Mouse (Mus musculus) limb, embryonic 10.5 days (tissue): Measurements from ENCODE around the gene Ube2h. TPM values are rescaled to one million over a fixed set of nuclear protein-coding genes. Genes with fewer than 3 reads are reported as not detected.
"Not testable (repeated sequence)": the region's sequence is repeated elsewhere in the genome, so short reads cannot be mapped to it uniquely, and the experiment has no call there.

Experiments used
- DNase-seq: peaks from one replicate; pipeline ENCODE4 v3.0.0-alpha.2; 2017; ENCODE audit warnings: low spot score
- H3K27ac ChIP-seq: fragments of 300-500 bp; sonication (generic); 2 replicates; pipeline ENCODE4 v1.5.1; 2016; ENCODE audit warnings: mild to moderate bottlenecking
- H3K27me3 ChIP-seq: fragments of 300-500 bp; sonication (generic); 2 replicates; pipeline ENCODE4 v1.6.1; 2016; ENCODE audit warnings: low read depth, mild to moderate bottlenecking; ENCODE audit not compliant: poor library complexity, severe bottlenecking
- H3K36me3 ChIP-seq: fragments of 300-500 bp; sonication (generic); 2 replicates; pipeline ENCODE4 v1.6.1; 2016; ENCODE audit warnings: mild to moderate bottlenecking, moderate library complexity
- H3K4me1 ChIP-seq: fragments of 300-500 bp; sonication (generic); 2 replicates; pipeline ENCODE4 v1.6.1; 2016
- H3K4me3 ChIP-seq: fragments of 300-500 bp; sonication (generic); 2 replicates; pipeline ENCODE4 v1.5.1; 2016; ENCODE audit warnings: mild to moderate bottlenecking, moderate library complexity
- H3K9me3 ChIP-seq: fragments of 300-500 bp; sonication (generic); replicated peaks from 2 replicates; pipeline ENCODE4 v1.6.1; 2016; ENCODE audit warnings: mild to moderate bottlenecking
- WGBS: fragments of 180-500 bp; shearing (Covaris S2); methylation state at CpG from one replicate; pipeline ENCODE4 v1.1.7; 2016; 5-methylcytosine and 5-hydroxymethylcytosine counted together
- polyA plus RNA-seq: library from polyadenylated mRNA; unstranded; fragments of >200 nt; fragmentation: Nextera tagmentation; extraction: Ambion mirVana; gene quantifications from 2 replicates; pipeline ENCODE4 v1.2.1, GENCODE M21; 2016

Ube2h gene
- polyA plus RNA-seq, 1 experiment from 2014 or later, result 41.2 TPM

DNA sequence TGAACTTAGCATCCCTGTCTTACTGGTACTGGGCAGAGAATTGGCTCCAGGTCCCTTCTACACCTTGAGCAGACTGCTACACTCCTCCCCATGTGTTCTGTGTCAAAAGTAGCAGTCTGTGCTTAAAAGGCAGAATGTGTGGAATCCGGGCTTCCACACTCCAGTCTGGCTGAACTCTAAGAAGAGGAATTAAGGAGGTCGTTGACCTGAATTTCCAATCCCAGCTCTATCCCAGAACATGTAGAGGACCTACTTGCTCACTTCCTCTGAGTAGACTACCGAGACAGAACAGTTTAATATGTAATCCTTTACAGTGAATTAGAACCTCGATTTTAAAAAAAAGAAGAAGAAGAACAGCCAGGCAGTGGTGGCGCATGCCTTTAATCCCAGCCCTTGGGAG is 14.9 kb upstream of the Ube2h start:
- H3K4me1 ChIP-seq, result no peaks in the 10 kb centered on the region
- no peaks in the 10 kb centered on the region for H3K36me3 ChIP-seq
- 84% methylated on average over 5 of the region's 5 CpGs for WGBS

DNA sequence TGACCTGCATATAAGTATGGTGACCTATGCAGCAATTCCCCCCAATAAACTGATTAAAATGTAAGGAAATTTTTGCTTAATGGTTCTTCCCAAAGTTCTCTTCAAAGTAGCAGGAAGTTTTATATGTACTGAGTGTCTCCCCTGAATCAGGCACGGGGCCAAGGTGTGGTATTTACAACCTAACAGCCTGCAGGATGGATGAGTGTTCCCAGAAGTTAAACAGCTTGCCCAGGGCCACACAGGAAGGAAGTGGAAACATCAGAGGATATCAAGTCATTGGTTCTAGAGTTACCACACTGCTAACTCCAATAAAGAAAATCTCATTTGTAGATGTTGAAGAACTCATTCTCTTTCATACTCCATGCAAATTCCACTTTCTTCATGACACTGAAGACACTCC is 7.7 kb upstream of the Ube2h start:
- H3K4me1 ChIP-seq, result peaks cover 15% of the 10 kb centered on the region
- 9% methylated on average over 1 of the region's 1 CpGs for WGBS
- H3K9me3 ChIP-seq, result no peaks in the 10 kb centered on the region
- no peak overlapping the region for H3K4me3 ChIP-seq
- no peak for DNase-seq
- no peaks in the 10 kb centered on the region for H3K36me3 ChIP-seq
- no peaks in the 10 kb centered on the region for H3K27me3 ChIP-seq
- no peak overlapping the region for H3K27ac ChIP-seq

More for the DNA sequence above, 14.9 kb upstream of the Ube2h start:
- DNase-seq, result no peak
- H3K9me3 ChIP-seq, result no peaks in the 10 kb centered on the region
- H3K4me3 ChIP-seq, result no peak overlapping the region
- no peak overlapping the region for H3K27ac ChIP-seq
- no peaks in the 10 kb centered on the region for H3K27me3 ChIP-seq

DNA sequence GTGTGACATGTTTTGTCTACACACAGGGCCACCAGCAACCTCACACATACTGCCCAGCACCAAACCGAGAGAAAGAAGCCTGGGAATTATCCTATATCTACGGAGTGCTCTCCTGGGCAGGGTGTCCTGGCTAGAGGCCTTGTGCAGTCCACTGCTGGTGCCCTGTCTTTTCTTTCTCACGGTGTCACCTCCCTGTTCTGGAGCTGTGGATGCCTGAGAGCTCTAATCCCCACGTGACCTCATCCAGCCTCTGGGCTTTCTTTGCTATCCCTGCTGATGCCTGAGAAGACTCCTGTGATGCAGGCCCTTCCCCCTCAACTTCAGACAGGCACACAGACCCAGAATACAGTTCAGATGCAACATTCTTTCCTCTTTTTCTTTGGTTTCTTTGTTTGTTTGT is 4.4 kb upstream of the Ube2h start:
- DNase-seq, result no peak
- Histone ChIP-seq H3K27me3 (no peaks in the 10 kb centered on the region), H3K36me3 (no peaks in the 10 kb centered on the region), H3K27ac (0 out of 2 replicates have a peak overlapping the region, but pooled peaks have one; percentile 36), H3K9me3 (no peaks in the 10 kb centered on the region), H3K4me3 (no peak overlapping the region), H3K4me1 (peaks cover 18% of the 10 kb centered on the region)
- 47% methylated on average over 4 of the region's 4 CpGs for WGBS

DNA sequence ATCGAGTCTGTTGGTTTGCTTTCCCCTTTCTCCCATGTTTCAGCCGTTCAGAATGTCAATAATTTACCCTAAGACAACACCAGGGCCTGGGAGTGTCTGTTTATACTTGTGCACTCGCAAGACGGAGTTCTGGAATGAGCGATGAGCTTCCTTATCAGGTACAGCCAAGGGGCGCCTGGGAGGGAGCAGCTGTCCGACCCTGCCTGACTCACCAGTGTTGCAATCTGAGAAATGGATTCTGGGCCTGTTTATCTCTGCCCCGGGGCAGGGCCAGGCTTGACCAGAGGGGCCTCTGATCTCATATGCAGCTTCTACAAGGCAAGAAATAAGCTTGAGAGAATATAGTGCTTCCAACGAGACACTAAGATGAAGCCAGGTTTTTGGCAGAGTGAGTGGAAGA is 3.4 kb upstream of the Ube2h start:
- peaks cover 24% of the 10 kb centered on the region for H3K4me1 ChIP-seq
- no peaks in the 10 kb centered on the region for H3K9me3 ChIP-seq
- no peaks in the 10 kb centered on the region for H3K27me3 ChIP-seq
- no peak overlapping the region for H3K4me3 ChIP-seq
- no peaks in the 10 kb centered on the region for H3K36me3 ChIP-seq
- WGBS, result 39% methylated on average over 9 of the region's 9 CpGs
- H3K27ac ChIP-seq, result no peak overlapping the region
- DNase-seq, result no peak

DNA sequence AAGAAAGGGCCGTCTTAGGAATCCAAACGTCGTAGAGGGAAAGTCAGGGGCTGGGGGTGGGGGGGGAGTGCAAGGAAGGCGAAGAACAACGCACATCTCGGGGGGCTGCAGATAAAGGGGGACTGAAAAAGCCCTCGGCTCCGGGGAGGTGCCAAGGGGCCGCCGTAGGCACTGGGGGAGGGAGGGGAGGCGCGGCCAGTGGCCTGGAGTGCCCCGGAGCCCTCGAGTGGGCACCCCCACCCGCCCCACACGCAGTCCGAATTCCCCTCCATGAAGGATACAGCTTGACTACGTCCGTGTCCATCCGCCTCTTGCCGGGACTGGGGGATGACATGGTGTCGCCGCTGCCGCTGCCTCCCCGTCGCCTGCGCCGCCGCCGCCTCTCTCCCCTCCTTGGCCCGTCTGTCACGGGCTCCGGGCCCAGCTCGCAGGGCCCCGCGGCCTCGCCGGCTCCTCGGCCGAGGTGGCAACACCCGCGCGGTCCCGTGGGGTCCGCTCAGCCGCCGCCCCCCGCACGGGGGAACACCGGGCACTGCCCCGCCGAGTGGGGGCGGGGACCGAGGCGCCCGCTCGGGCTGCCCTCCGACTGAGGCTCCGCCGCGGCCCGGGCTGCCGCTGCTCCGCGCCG is 454 bp downstream of the Ube2h start:
- not testable (repeated sequence) for H3K36me3 ChIP-seq, H3K27me3 ChIP-seq, H3K9me3 ChIP-seq
- WGBS, result 0% methylated on average over 56 of the region's 66 CpGs
- H3K4me1 ChIP-seq, result peaks cover 57% of the 10 kb centered on the region
- H3K27ac ChIP-seq, result peak overlapping the region; percentile 93
- peak; percentile 57 for DNase-seq
- H3K4me3 ChIP-seq, result peak overlapping the region; percentile 92

DNA sequence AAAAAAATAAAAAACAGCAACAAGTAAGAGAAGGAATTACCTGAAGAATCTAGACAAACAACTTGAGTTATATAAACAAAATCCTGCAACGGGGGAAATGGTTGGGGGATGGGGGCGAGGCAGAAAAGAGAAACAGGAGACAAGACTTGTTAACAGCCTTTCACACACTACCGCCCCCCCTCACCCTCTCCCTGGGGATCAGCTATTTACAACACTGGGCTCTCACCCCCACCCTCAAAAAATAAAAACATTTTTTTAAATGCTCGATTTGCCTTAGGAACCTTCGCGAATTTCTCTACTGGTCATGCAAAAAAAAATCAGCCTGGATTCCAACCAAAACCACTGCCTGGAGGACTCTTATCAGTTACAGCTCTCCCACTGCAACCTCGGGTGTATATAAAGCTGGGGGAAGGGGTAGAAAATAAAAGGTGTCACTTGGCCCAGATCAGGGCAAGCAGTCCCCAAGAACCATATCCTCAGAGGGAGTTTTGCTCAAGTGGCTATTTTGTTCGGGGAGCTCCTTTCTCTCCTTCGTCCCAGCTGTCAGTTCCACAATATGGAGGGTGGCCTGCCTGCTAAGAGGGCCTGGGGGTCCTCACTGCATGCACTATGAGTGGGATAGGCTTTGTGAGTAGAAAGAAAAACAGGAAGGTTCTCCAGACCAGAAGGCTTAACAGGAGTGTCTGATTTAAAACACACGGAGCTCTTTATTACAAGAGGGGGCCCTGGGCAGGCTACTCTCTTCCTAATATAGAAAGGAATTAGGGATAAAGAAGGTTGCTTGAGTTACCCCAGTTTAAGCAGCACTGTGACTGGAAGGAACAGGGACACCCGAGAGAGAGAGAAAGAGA is 1.3 kb downstream of the Ube2h start:
- peaks cover 4% of the 10 kb centered on the region for H3K36me3 ChIP-seq
- H3K4me1 ChIP-seq, result peaks cover 49% of the 10 kb centered on the region
- peak overlapping the region; percentile 92 for H3K4me3 ChIP-seq
- no peaks in the 10 kb centered on the region for H3K9me3 ChIP-seq
- WGBS, result under 1% methylated on average over 11 of the region's 11 CpGs
- H3K27me3 ChIP-seq, result no peaks in the 10 kb centered on the region
- H3K27ac ChIP-seq, result peak overlapping the region; percentile 93
- DNase-seq, result peak; percentile 47

DNA sequence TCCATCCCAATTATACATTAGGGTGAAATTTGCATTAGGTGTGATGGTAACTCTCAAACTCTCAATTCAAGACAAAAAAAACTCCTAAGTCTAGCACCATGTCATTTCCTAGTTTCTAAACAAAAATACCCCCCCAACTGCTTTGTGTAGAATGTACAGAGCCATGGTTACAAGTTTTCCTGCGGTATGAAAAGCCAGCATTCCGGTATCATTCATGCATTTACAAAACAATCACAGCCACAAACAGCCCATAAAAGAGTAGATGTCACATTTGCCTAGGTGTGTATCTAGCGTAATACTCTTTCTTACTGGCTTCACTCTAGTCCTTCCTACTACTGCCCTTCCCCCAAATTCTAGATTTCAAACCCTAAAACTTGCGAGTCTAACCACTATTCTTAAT is 2.2 kb downstream of the Ube2h start:
- Histone ChIP-seq H3K4me3 (peak overlapping the region; percentile 92), H3K4me1 (peaks cover 42% of the 10 kb centered on the region), H3K27ac (peak overlapping the region; percentile 93), H3K36me3 (peaks cover 13% of the 10 kb centered on the region), H3K9me3 (no peaks in the 10 kb centered on the region), H3K27me3 (no peaks in the 10 kb centered on the region)
- DNase-seq, result no peak
- WGBS, result 13% methylated on average over 4 of the region's 4 CpGs

DNA sequence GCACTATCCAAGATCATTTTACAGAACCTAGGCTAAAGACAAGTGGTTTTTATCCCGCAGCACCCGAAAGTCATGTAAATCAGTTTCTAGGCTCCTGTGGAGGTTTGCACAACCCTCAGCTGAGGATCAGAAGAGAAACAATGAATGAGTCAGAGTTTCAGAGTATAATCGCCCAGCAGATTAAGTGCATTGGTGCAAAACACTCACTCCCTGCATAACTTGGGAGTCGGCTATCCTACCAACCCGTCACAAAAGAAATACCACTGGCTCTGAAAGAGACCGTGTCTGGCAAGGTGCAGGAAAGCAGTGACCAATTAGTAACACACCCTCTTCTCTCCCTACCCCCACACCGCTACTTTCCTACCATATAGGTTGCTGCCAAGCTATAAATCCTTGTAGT is 3.4 kb downstream of the Ube2h start:
- WGBS, result 3% methylated on average over 7 of the region's 7 CpGs
- DNase-seq, result peak; percentile 37

DNA sequence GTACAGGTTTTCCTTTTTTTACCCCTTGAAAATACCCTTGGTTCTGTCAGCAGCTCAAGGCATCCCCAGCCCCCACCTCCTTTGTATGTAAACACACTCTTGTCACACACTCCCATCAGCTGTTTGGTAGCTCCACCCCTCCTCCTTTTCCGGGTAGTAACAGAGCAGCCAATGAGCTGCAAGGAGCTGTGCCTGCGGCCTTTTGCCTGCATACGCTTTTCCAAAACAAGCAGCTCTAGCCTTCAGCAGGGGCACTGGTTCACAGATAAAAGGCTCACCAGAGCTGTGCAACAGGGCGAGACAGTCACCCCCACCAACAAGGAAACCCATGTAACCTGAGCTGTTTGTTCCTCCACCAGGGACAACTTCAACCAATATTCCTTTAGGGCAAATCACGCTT is 4.0 kb downstream of the Ube2h start:
- peak; percentile 78 for DNase-seq
- under 1% methylated on average over 5 of the region's 5 CpGs for WGBS
- H3K4me3 ChIP-seq, result peak overlapping the region; percentile 92
- H3K36me3 ChIP-seq, result peaks cover 29% of the 10 kb centered on the region
- peak overlapping the region; percentile 93 for H3K27ac ChIP-seq
- no peaks in the 10 kb centered on the region for H3K27me3 ChIP-seq
- H3K9me3 ChIP-seq, result no peaks in the 10 kb centered on the region
- H3K4me1 ChIP-seq, result peaks cover 42% of the 10 kb centered on the region

More for the DNA sequence above, 3.4 kb downstream of the Ube2h start:
- Histone ChIP-seq H3K27ac (peak overlapping the region; percentile 93), H3K4me1 (peaks cover 42% of the 10 kb centered on the region), H3K36me3 (peaks cover 25% of the 10 kb centered on the region), H3K27me3 (no peaks in the 10 kb centered on the region), H3K9me3 (no peaks in the 10 kb centered on the region), H3K4me3 (peak overlapping the region; percentile 92)

DNA sequence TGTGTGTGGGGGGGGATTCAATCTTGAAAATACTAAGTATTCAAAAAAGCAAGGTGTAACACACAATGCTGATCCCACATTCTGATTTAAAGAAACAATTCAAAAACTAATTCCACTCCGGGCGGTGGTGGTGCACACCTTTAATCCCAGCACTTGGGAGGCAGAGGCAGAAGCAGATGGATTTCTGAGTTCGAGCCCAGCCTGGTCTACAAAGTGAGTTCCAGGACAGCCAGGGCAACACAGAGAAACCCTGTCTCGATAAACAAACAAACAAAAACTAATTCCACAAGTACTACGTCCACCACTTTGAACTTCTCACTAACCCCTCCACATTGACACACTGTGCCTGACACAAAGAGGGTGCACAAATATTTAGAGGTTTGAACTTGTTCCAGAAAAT is 4.7 kb downstream of the Ube2h start:
- no peaks in the 10 kb centered on the region for H3K9me3 ChIP-seq
- 88% methylated on average over 5 of the region's 5 CpGs for WGBS
- peaks cover 36% of the 10 kb centered on the region for H3K36me3 ChIP-seq
- DNase-seq, result no peak
- H3K27me3 ChIP-seq, result no peaks in the 10 kb centered on the region
- H3K27ac ChIP-seq, result no peak overlapping the region
- H3K4me1 ChIP-seq, result peaks cover 40% of the 10 kb centered on the region
- H3K4me3 ChIP-seq, result no peak overlapping the region

DNA sequence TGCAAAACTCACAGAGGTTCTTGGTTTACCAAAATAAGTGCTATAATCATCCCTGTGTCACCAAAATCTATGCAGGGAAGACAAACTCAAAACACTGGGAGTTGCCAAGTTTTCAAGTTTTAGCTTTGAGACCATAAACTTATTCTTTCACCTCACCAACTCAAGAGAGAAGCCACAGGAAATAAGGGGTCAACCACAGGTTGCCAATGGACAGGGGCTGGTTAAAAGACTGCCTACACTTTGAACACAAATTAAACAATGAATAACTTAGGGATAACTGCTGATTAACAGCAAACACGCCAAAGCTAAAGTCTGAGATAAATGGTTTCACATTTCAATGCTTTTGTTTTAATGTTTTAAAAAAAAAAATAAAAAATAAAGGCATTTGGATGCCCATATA is 5.2 kb downstream of the Ube2h start:
- DNase-seq, result no peak
- H3K36me3 ChIP-seq, result peaks cover 42% of the 10 kb centered on the region
- no peak overlapping the region for H3K4me3 ChIP-seq
- no peaks in the 10 kb centered on the region for H3K9me3 ChIP-seq
- H3K27me3 ChIP-seq, result no peaks in the 10 kb centered on the region
- WGBS, result 77% methylated on average over 1 of the region's 1 CpGs
- no peak overlapping the region for H3K27ac ChIP-seq
- peaks cover 39% of the 10 kb centered on the region for H3K4me1 ChIP-seq

DNA sequence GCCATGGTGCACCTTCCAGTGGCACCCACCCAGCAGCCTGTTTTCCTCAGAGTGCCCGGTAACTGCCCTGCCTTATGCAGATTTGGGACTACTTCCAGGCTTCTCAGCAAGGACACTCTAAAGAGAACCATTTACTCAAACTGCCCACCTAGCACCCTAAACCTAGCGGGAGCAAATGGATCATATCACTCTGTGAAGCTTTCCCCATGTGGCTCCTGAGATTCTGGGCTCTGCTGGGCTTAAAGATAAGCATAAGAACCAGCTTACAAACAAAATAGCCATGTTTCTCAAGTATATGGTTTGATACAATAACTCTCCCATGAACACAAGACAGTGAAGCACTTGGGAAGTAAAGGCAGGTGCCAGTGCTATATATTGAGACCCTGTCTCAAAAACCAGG is 11.8 kb downstream of the Ube2h start:
- no peaks in the 10 kb centered on the region for H3K27me3 ChIP-seq
- no peaks in the 10 kb centered on the region for H3K9me3 ChIP-seq
- WGBS, result 91% methylated on average over 2 of the region's 2 CpGs
- no peak for DNase-seq
- peaks cover 82% of the 10 kb centered on the region for H3K36me3 ChIP-seq
- no peaks in the 10 kb centered on the region for H3K4me1 ChIP-seq
- no peak overlapping the region for H3K4me3 ChIP-seq
- no peak overlapping the region for H3K27ac ChIP-seq

DNA sequence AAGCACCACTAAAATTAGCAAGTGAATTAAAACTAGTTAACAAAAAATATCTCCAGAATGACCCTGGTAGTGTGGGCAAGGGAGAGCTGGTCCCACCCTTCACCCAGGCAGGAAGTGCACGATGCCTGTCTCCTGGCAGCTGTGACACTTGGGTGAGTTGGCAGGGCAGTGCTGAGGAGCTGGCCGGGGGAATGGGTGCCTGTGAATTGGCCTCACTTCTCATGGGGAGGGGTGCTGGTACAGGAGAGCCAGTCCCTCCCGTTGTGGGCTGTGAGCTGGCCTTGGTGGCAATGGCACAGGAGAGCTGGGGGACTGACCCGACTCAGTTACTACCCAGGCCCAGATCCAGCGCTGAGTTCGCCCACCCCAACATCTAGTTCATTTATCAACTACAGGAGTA is 16.4 kb downstream of the Ube2h start:
- peaks cover 72% of the 10 kb centered on the region for H3K36me3 ChIP-seq
- WGBS, result 92% methylated on average over 6 of the region's 6 CpGs

More for the DNA sequence above, 16.4 kb downstream of the Ube2h start:
- Histone ChIP-seq H3K4me3 (no peak overlapping the region), H3K27me3 (no peaks in the 10 kb centered on the region), H3K4me1 (no peaks in the 10 kb centered on the region), H3K27ac (no peak overlapping the region), H3K9me3 (no peaks in the 10 kb centered on the region)
- no peak for DNase-seq
